Mouse (Mus musculus) splenic B cell, adult 2 months (primary cell): ENCODE data around the gene 1700016H13Rik.

Experiments used
- DNase-seq: peaks from one replicate; pipeline ENCODE4 v3.0.0-alpha.2; 2011; ENCODE audit warnings: low read depth, low spot score
- H3K27me3 ChIP-seq: 2 replicates; pipeline ENCODE4 v1.6.1; 2012; ENCODE audit warnings: mild to moderate bottlenecking, low read length, moderate library complexity, mixed read lengths; ENCODE audit not compliant: control insufficient read depth, poor library complexity, insufficient read depth, severe bottlenecking
- H3K36me3 ChIP-seq: 2 replicates; pipeline ENCODE4 v1.6.1; 2012; ENCODE audit warnings: mild to moderate bottlenecking, low read length, moderate library complexity, mixed read lengths; ENCODE audit not compliant: control insufficient read depth, poor library complexity, insufficient read depth, severe bottlenecking

The 1700016H13Rik gene

DNA sequence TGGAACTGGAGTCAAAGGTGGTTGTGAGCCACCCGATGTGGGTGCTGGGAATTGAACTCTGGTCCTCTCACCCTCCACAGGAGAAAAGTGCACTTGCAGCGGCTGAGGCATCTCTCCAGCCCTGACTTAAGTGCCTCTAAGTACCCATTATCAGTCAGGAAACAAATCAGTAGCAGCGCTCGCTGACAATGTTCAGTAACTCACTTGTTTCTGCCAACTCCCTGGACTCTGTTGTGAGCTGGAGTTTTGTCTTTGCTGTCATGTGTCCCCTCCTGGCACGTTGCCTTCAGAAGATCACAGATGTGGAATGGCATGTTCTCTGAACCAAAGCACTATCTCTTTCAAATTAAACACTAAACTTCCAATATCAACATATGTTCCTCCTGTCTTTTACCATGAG, 33.8 kb upstream of the 1700016H13Rik start:
- no peak for DNase-seq
- Histone ChIP-seq H3K27me3 (no peaks in the 10 kb centered on the region), H3K36me3 (no peaks in the 10 kb centered on the region)

DNA sequence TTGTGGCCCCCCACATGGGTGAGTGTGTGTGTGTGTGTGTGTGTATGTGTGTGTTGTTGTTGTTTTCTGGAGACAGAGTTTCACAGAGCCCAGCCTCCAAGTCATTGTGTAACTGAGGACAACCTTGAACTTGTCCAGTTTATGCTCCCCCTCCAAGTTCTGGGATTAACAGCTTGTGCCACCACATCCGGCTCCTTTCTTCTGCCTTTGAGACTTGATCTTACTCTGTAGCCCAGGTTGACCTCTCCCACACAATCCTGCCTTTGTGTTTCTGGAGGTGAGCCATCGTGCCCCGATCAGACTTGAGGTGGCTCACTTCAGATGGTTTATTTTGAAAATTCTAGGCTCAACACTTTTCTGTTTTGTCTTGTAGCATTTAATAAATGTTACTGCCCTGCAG, 26.0 kb upstream of the 1700016H13Rik start:
- DNase-seq = no peak
- no peaks in the 10 kb centered on the region for H3K36me3 ChIP-seq
- no peaks in the 10 kb centered on the region for H3K27me3 ChIP-seq

DNA sequence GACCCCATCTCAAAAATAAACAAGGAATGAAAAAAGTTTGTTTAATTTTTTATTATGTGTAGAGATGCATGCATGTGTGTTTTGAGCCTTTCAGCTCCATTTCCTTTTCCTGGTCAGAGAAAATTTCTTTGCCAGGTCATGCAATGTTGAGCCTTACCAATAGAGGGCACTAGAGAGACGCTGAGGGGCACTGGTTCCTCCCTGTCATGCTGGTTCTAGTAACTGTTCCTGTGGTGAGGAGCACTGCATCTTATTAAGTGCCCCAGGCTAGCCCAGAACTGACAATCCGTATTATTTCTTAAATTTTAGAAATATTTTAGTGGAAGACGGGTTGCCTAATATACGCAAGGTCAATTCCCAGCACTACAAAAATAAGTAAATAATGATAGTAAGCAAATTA, 24.6 kb upstream of the 1700016H13Rik start:
- peak; percentile 90 for DNase-seq
- Histone ChIP-seq H3K27me3 (no peaks in the 10 kb centered on the region), H3K36me3 (no peaks in the 10 kb centered on the region)

DNA sequence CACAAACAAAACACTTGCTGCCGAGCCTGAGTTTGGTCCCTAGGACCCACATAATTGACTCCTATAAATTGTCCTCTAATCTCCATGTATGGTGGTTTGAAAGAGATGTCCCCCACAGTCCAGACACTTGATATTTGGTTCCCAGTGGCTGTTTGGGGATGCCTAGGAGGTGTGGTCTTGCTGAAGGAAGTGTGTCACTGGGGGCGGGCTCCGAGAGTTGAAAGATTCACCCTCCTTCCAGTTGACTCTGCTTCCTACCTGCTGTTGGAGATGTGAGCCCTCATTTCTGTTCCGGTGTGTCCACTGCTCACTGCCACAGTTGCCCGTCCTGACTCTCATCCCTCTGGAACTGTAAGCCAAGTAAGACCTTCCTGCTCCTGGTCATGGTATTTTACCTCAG, 23.2 kb upstream of the 1700016H13Rik start:
- Histone ChIP-seq H3K36me3 (no peaks in the 10 kb centered on the region), H3K27me3 (no peaks in the 10 kb centered on the region)
- DNase-seq = no peak

DNA sequence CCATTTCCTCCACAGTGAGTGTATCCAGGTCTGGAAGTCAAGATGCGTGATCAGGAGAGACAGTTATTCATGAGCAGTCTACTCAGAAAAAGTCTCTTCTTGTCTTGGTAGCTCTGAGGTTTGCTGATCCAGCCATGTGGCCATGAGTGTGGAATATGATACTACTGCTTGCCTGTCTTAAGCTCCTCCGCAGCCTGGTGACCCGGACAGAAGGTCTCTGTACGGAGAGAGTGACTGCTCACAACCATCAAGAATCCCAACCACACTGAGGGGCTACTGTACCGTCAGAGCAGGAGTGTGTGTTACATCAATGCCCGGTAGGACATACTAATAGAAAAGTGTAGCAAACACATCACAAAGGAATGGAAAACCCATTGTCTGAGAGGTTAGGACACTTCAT, 22.1 kb upstream of the 1700016H13Rik start:
- Histone ChIP-seq H3K36me3 (no peaks in the 10 kb centered on the region), H3K27me3 (no peaks in the 10 kb centered on the region)
- DNase-seq = no peak

DNA sequence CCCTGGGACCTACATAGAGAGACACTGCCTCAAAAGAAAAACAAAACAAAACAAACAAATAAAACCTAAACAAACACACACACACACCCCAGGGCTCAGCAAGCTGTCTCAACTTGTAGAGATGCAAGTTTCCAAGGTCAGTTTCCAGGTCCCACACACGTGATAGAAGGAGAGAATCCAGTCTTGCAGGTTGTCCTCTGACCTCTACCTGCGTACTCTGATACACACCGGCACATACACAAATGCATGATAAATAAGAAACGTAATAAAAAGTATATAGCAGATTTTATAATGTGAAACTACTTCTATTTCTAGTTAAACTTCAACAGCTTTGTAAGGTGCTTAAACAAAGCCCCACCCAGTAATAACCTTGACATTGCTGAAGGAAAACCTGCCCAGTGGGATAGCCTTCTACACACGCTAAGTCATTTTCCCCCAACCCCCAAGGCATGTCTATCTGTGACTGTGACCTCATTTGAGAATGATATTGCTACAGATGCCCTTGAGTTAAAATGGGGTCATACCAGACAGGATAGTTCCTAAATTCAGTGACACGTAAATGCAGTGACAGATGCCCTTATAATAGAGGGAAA, 20.6 kb upstream of the 1700016H13Rik start:
- Histone ChIP-seq H3K36me3 (no peaks in the 10 kb centered on the region), H3K27me3 (no peaks in the 10 kb centered on the region)
- no peak for DNase-seq

DNA sequence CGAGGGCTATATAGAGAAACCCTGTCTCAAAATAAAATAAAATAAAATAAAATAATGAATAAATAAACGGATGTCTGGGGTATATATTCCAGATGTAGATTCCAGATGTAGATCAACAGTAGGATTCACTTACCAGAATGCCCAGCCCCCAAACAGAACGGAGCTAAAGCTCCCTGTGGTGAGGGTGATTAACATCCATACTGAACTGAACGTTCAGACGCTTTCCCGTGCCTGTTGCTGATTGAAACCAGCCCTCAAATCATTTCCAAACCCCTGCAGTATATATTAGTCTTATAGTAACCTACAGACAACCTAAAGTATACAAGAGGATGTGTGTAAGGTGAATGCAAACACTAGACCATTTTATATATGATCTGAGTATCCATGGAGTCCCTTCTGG, 18.7 kb upstream of the 1700016H13Rik start:
- DNase-seq = no peak
- Histone ChIP-seq H3K27me3 (no peaks in the 10 kb centered on the region), H3K36me3 (no peaks in the 10 kb centered on the region)

DNA sequence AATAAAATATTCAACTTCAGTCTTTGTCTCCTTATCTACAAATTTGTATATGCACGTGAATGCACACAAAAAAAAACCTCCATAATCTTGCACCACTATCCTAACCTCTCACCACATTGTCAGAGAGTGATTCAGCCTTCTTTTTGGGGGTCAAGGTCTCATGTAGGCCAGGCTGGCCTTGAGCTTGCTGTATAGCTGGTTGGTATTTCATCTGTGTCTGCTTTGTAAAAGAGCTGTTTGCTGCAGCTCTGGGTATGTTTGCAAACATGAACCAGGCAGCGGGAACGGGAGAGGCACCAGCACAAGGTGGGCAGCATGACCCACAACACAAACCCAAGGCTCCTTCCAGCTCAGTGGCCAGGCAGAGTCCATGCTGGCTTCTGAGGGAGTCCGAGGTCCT, 17.8 kb upstream of the 1700016H13Rik start:
- no peak for DNase-seq
- H3K27me3 ChIP-seq = no peaks in the 10 kb centered on the region
- no peaks in the 10 kb centered on the region for H3K36me3 ChIP-seq

DNA sequence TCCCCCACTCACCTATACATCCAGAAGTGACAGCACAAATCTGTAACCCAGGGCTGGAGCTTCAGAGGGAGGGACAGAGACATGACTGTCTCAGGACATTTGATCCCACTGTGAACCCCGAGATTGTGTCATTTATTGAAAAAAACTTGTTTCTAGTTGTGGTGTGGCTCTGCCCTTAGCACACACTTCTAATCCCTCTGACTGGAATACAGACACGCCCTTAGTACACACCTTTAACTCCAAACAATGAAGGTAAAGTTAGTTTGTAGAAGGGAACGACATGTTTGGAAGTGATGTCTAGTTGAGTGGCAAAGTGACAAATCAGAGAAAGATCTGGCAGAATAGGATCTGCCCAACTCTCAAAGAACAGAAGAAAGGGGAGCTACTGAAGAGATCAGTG, 16.0 kb upstream of the 1700016H13Rik start:
- no peak for DNase-seq
- Histone ChIP-seq H3K27me3 (no peaks in the 10 kb centered on the region), H3K36me3 (no peaks in the 10 kb centered on the region)

DNA sequence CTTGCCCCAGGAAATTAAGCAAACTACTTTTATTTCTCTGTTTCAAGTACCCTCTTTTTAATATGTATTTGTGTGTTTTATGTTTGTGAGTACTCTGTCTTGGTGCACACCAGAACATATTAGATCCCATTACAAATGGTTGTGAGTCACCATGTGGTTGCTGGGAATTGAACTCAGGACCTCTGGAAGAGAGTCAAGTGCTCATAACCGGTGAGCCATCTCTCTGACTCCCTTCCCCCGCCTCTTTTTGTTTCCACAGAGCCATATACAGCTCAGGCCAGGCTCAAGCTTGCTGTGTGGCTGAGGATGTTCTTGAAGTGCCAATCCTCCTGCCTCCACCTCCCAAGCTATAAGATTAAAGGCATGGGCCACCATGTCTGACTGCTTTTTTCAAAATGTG, 10.1 kb upstream of the 1700016H13Rik start:
- H3K27me3 ChIP-seq = no peaks in the 10 kb centered on the region
- no peak for DNase-seq
- no peaks in the 10 kb centered on the region for H3K36me3 ChIP-seq

DNA sequence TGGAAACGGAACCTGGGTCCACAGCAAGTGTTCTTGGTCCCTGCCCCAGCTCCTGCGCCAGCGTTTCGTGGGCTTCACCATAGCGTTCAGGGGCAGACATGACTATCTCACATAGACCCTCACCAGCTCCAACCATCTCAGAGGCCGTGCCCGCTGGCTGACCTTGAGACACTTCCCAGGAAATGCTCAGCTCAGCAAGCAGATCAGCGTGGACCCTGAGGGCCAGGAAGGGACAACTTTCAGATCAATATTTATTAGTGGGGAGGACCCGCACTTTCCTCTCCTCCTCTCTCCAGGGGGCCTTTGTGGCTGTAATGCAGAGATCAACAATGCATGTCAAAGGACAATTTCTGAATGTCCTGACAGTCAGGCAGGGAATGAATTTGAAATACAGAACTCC, 9.1 kb upstream of the 1700016H13Rik start:
- DNase-seq = no peak
- Histone ChIP-seq H3K27me3 (no peaks in the 10 kb centered on the region), H3K36me3 (no peaks in the 10 kb centered on the region)

DNA sequence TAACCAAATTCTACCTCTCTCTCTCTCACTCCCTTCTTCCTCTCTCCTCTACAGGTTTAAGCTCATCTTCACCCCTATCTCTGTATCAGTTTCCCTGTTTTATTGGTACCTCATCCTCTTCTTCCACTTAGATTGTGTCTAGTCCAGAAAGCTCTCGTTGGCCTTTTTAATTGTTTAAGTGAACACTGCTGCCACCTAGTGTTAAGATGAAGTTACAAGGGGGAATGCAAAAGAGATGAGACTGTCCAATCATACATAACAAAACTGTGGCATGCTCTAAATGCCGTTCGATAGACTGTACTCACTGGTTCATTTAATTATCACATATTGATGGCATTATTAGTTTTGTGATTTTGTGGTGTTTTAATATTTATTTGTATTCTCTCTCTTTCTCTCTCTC, 3.8 kb upstream of the 1700016H13Rik start:
- DNase-seq = peak; percentile 76
- no peaks in the 10 kb centered on the region for H3K36me3 ChIP-seq
- H3K27me3 ChIP-seq = no peaks in the 10 kb centered on the region

DNA sequence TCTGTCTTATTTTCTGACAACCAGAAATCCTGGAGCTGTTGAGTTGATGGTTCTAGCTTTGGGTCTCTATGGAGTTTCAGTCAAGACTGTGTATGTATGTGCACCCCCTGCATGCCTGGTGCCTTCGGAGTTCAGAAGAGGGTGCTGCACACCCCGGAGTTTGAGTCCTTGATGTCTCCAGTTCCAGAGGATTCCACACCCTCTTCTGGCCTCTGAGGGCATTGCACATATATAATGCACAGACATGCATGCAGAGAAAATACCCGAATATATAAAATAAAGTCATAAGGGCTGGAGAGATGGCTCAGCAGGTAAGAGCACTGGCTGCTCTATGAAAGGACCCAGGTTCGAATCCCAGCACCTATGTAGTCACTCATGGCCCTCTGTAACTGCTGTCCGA, 3.1 kb upstream of the 1700016H13Rik start:
- no peaks in the 10 kb centered on the region for H3K36me3 ChIP-seq
- no peaks in the 10 kb centered on the region for H3K27me3 ChIP-seq
- DNase-seq = peak; percentile 12

DNA sequence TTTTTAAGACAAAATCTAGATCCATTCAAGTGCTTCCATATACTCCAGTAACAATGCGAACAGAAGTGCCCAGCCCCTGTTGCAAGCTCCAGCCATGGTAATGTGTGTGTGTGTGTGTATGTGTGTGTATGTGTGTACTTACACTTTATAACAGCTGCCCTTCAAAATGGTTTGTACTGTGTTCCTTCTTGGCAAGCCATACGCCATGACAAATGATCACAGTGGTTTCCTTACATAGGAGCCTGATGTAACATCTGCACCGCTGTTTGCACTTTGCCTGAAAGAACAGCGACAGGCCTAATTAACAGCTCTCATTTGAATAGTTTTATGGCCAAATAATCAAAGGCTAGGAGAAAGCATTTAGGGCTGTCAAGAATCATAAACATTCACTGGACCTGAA, 1.0 kb downstream of the 1700016H13Rik start:
- DNase-seq = peak; percentile 20
- Histone ChIP-seq H3K27me3 (no peaks in the 10 kb centered on the region), H3K36me3 (no peaks in the 10 kb centered on the region)

DNA sequence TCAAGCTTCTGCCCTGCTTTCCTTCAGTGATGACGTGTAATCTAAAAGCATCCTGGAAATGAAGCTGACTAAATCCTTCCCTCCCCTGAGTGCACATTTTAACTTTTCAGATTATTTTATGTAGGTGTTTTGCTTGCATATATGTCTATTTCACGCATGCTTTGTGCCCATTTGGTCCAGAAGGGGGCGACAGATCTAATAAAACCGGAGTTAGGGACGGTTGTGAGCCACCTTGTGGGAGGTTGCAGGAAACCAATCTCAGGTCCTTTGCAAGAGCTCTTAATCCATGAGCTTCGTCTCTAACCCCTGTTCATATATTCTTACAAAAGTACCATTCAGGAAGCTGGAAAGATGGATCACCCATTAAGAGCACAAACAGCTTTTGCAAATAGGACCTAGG, 1.6 kb downstream of the 1700016H13Rik start:
- DNase-seq = peak; percentile 75
- Histone ChIP-seq H3K27me3 (no peaks in the 10 kb centered on the region), H3K36me3 (no peaks in the 10 kb centered on the region)

DNA sequence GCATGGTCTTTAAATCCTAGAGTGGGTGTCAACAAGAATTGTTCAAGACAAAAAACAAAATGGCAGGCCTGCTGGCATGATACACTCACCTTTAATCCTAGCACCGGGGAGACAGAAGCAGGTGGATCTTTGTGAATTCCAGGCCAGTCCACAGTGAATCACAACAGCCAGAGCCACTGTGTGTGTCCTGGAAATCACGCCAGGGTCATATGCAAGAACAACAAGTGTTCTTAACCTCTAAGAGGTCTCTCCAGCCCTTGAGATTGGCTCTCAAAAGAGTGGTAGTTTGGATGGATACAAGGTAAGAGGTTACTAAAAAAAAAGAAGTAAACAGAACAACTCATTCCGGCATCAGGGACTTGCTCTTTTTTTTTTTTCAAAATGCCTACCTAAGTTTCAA, 8.5 kb downstream of the 1700016H13Rik start:
- no peak for DNase-seq
- Histone ChIP-seq H3K27me3 (no peaks in the 10 kb centered on the region), H3K36me3 (no peaks in the 10 kb centered on the region)
